Mouse (Mus musculus) neural tube, embryonic 14.5 days (tissue): Measurements from ENCODE around the gene Ttyh1. TPM values are rescaled to one million over a fixed set of nuclear protein-coding genes. Genes with fewer than 3 reads are reported as not detected.
A peak's percentile ranks its signal among the peaks of the same experiment; 100 is the strongest.
"Not testable (repeated sequence)": the region's sequence is repeated elsewhere in the genome, so short reads cannot be mapped to it uniquely, and the experiment has no call there.

ENCODE experiments used
- ATAC-seq: fragments of 200-750 bp; cut with Nextera tagmentation; 2 replicates; pipeline ENCODE4 v1.8.0; 2017; ENCODE audit warnings: low read depth, mild to moderate bottlenecking, moderate TSS enrichment, moderate library complexity
- H3K27ac ChIP-seq: fragments of 300-500 bp; sonication (generic); 2 replicates; pipeline ENCODE4 v1.5.1; 2014; ENCODE audit warnings: low read depth, mild to moderate bottlenecking, control low read depth, low read length, moderate library complexity, mixed read lengths
- H3K27me3 ChIP-seq: fragments of 300-500 bp; sonication (generic); 2 replicates; pipeline ENCODE4 v1.6.1; 2014; ENCODE audit warnings: low read length; ENCODE audit not compliant: control insufficient read depth, insufficient read depth
- H3K36me3 ChIP-seq: fragments of 300-500 bp; sonication (generic); 2 replicates; pipeline ENCODE4 v1.6.1; 2014; ENCODE audit warnings: low read length, mixed read lengths; ENCODE audit not compliant: control insufficient read depth, insufficient read depth
- H3K4me1 ChIP-seq: fragments of 300-500 bp; sonication (generic); 2 replicates; pipeline ENCODE4 v1.6.1; 2014; ENCODE audit warnings: low read length; ENCODE audit not compliant: control insufficient read depth, insufficient read depth
- H3K4me2 ChIP-seq: fragments of 300-500 bp; sonication (generic); 2 replicates; pipeline ENCODE4 v1.6.1; 2014; ENCODE audit warnings: mild to moderate bottlenecking, low read depth, low read length, control low read depth
- H3K4me3 ChIP-seq: fragments of 300-500 bp; sonication (generic); 2 replicates; pipeline ENCODE4 v1.5.1; 2014; ENCODE audit warnings: low read depth, low read length, control low read depth, mixed read lengths
- H3K9ac ChIP-seq: fragments of 300-500 bp; sonication (generic); replicated peaks from 2 replicates; pipeline ENCODE4 v1.6.1; 2014; ENCODE audit warnings: low read depth, mild to moderate bottlenecking, control low read depth, low read length, mixed read lengths
- H3K9me3 ChIP-seq: fragments of 300-500 bp; sonication (generic); 2 replicates; pipeline ENCODE4 v1.6.1; 2016; ENCODE audit warnings: low read length; ENCODE audit not compliant: control insufficient read depth
- WGBS: fragments of 180-500 bp; shearing (Covaris S2); extraction: QIAGEN DNeasy Blood & Tissue Kit; methylation state at CpG from one replicate; pipeline ENCODE4 v1.1.7; 2014; 5-methylcytosine and 5-hydroxymethylcytosine counted together
- polyA plus RNA-seq: library from polyadenylated mRNA; unstranded; fragments of >200 nt; fragmentation: Nextera tagmentation; extraction: Ambion mirVana; gene quantifications from 2 replicates; pipeline ENCODE4 v1.2.1, GENCODE M21; 2014

The Ttyh1 gene
- polyA plus RNA-seq, 1 experiment from 2014 or later = 149 TPM

GRCm38 (mm10) chr7:4149209-4150054, 30.2 kb downstream of the Ttyh1 start:
- under 1% methylated on average over 64 of the region's 64 CpGs for WGBS
- no peaks in the 10 kb centered on the region for H3K27me3 ChIP-seq

DNA sequence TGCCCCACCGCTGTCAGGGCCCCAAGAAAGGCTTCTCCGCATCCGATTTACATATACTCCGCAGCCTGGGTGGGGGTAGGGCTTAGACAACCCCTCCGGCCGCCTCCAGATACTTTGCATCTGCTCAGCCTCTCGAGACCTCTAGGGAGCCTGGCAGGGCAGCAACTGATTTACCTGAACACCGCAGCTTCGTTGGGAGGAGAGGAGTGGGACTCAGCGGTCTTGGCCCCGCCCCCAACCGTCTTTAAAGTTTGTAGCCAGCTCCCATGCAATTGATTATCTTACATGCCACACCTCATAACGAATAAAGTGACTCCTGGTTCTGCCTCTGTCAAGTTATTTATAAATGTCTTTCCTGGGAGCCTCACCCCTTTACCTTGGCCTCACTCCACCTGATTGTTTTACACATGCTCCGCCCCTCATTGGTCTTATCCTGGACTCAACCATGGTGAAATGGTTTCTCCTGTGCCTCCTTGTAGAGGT, 30.9 kb downstream of the Ttyh1 start, which contains the start of gene Leng9:
TSS of gene Leng9 (minus strand) at position 316 of the 483 bp plus-strand sequence.
- peak; percentile 20 for ATAC-seq
- peaks cover 17% of the 10 kb centered on the region for H3K4me1 ChIP-seq
- peak within 1 kb of the TSS; percentile 58 for H3K4me3 ChIP-seq
- no peaks in the 10 kb centered on the region for H3K9me3 ChIP-seq
- H3K27me3 ChIP-seq = no peaks in the 10 kb centered on the region
- H3K27ac ChIP-seq = peak within 1 kb of the TSS; percentile 90
- under 1% methylated on average over 14 of the region's 14 CpGs for WGBS
- peak within 1 kb of the TSS; percentile 79 for H3K9ac ChIP-seq
- H3K4me2 ChIP-seq = peak within 1 kb of the TSS; percentile 64
- peaks cover 20% of the 10 kb centered on the region for H3K36me3 ChIP-seq

More at GRCm38 (mm10) chr7:4149209-4150054, 30.2 kb downstream of the Ttyh1 start:
- H3K27ac ChIP-seq = peak overlapping the region; percentile 90
- H3K9me3 ChIP-seq = no peaks in the 10 kb centered on the region
- H3K9ac ChIP-seq = peak overlapping the region; percentile 79
- peaks cover 17% of the 10 kb centered on the region for H3K4me1 ChIP-seq
- H3K4me3 ChIP-seq = peak overlapping the region; percentile 58
- peak overlapping the region; percentile 64 for H3K4me2 ChIP-seq
- peaks cover 26% of the 10 kb centered on the region for H3K36me3 ChIP-seq
- ATAC-seq = peak; percentile 76

GRCm38 (mm10) chr7:4150811-4151221, 31.6 kb downstream of the Ttyh1 start:
- Histone ChIP-seq H3K27ac (no peak overlapping the region), H3K9me3 (no peaks in the 10 kb centered on the region), H3K9ac (no peak overlapping the region), H3K4me1 (peaks cover 17% of the 10 kb centered on the region), H3K4me3 (peak overlapping the region; percentile 58), H3K36me3 (peaks cover 12% of the 10 kb centered on the region; the same call in 1 of the 2 replicates), H3K27me3 (no peaks in the 10 kb centered on the region), H3K4me2 (peak overlapping the region; percentile 64)
- peak; percentile 3; the same call in 1 of the 2 replicates for ATAC-seq
- WGBS = 4% methylated on average over 14 of the region's 14 CpGs

GRCm38 (mm10) chr7:4151241-4151640, 32.0 kb downstream of the Ttyh1 start:
- no peak overlapping the region for H3K9ac ChIP-seq
- peak overlapping the region; percentile 58 for H3K4me3 ChIP-seq
- H3K4me2 ChIP-seq = peak overlapping the region; percentile 64
- H3K4me1 ChIP-seq = peaks cover 17% of the 10 kb centered on the region
- peak; percentile 9; the same call in 1 of the 2 replicates for ATAC-seq
- peaks cover 8% of the 10 kb centered on the region; the same call in 1 of the 2 replicates for H3K36me3 ChIP-seq
- no peaks in the 10 kb centered on the region for H3K9me3 ChIP-seq
- no peak overlapping the region for H3K27ac ChIP-seq
- 12% methylated on average over 22 of the region's 22 CpGs for WGBS
- H3K27me3 ChIP-seq = no peaks in the 10 kb centered on the region

DNA sequence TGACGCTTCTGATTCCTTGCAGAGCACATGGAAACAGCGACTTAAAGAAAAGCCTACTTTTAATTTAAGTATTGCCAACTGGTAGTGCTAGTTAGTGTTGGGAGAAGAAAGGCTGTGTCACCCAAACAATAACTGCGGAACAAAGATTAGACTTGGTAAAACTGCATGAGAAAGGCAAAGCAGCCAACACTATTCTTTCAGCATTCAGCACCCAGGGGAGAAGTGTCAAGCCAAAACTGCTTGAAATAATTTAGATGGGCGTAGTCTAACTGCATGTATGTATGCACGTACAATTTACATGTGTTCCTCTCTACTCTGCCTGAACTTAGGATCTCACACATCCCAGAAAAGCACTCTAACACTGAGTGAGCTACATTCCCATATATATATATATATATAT, 35.1 kb downstream of the Ttyh1 start:
- 69% methylated on average over 5 of the region's 5 CpGs for WGBS
- Histone ChIP-seq H3K36me3 (no peaks in the 10 kb centered on the region), H3K27me3 (no peaks in the 10 kb centered on the region), H3K4me1 (peaks cover 10% of the 10 kb centered on the region; the same call in 1 of the 2 replicates), H3K4me3 (no peak overlapping the region), H3K9ac (no peak overlapping the region), H3K9me3 (no peaks in the 10 kb centered on the region), H3K27ac (no peak overlapping the region), H3K4me2 (no peak overlapping the region)
- no peak for ATAC-seq

GRCm38 (mm10) chr7:4154976-4155375, 35.8 kb downstream of the Ttyh1 start:
- Histone ChIP-seq H3K36me3 (no peaks in the 10 kb centered on the region), H3K27me3 (no peaks in the 10 kb centered on the region), H3K27ac (no peak overlapping the region), H3K4me2 (no peak overlapping the region), H3K9ac (no peak overlapping the region), H3K9me3 (no peaks in the 10 kb centered on the region), H3K4me1 (peaks cover 7% of the 10 kb centered on the region; the same call in 1 of the 2 replicates), H3K4me3 (no peak overlapping the region)
- WGBS = 42% methylated on average over 4 of the region's 4 CpGs
- ATAC-seq = no peak

DNA sequence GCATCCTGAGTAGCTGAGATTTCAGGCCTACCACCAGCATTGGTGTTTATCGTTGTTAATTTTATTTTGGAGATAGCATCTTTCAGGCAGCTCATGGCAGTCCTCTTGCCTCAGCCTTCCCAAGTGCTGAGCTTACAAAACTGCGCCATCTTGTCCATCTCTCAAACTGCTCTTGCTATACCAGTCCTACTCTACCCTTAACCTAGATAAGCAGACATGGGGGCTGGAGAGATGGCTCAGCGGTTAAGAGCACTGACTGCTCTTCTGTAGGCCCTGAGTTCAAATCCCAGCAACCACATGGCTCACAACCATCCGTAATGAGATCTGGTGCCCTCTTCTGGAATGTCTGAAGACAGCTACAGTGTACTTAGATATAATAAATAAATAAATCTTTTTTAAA, 42.4 kb downstream of the Ttyh1 start:
- H3K27me3 ChIP-seq, H3K27ac ChIP-seq, H3K36me3 ChIP-seq, ATAC-seq, H3K4me3 ChIP-seq, H3K4me2 ChIP-seq, H3K9me3 ChIP-seq, H3K4me1 ChIP-seq, H3K9ac ChIP-seq: not testable (repeated sequence)
- WGBS = 95% methylated on average over 4 of the region's 4 CpGs

- H3K9me3 ChIP-seq = no peaks in the 10 kb centered on the region
- peak overlapping the region; percentile 46 for H3K4me2 ChIP-seq
- ATAC-seq = peak; percentile 38; the same call in 1 of the 2 replicates
- no peaks in the 10 kb centered on the region for H3K27me3 ChIP-seq
- H3K9ac ChIP-seq = peak overlapping the region; percentile 28; the same call in 1 of the 2 replicates
- H3K36me3 ChIP-seq = no peaks in the 10 kb centered on the region
- no peaks in the 10 kb centered on the region for H3K4me1 ChIP-seq
- H3K4me3 ChIP-seq = peak overlapping the region; percentile 25
- H3K27ac ChIP-seq = no peak overlapping the region
- 3% methylated on average over 11 of the region's 11 CpGs for WGBS
Measured at GRCm38 (mm10) chr7:4163571-4164072, 44.4 kb downstream of the Ttyh1 start.
